Mouse (Mus musculus) forebrain, embryonic 13.5 days (tissue): ENCODE results near the gene Cradd. TPM values are rescaled to one million over a fixed set of nuclear protein-coding genes. Genes with fewer than 3 reads are reported as not detected.

Experiments
- ATAC-seq: fragments of 200-750 bp; cut with Nextera tagmentation; 2 replicates; pipeline ENCODE4 v1.8.0; 2017
- H3K27ac ChIP-seq: fragments of 300-500 bp; sonication (generic); 2 replicates; pipeline ENCODE4 v1.5.1; 2015; ENCODE audit warnings: inconsistent platforms, mild to moderate bottlenecking, moderate library complexity
- H3K27me3 ChIP-seq: fragments of 300-500 bp; sonication (generic); 2 replicates; pipeline ENCODE4 v1.6.1; 2015; ENCODE audit warnings: mild to moderate bottlenecking, inconsistent platforms
- H3K36me3 ChIP-seq: fragments of 300-500 bp; sonication (generic); 2 replicates; pipeline ENCODE4 v1.6.1; 2015; ENCODE audit warnings: mild to moderate bottlenecking, inconsistent platforms; ENCODE audit not compliant: poor library complexity, severe bottlenecking
- H3K4me1 ChIP-seq: fragments of 300-500 bp; sonication (generic); 2 replicates; pipeline ENCODE4 v1.6.1; 2015; ENCODE audit warnings: inconsistent platforms
- H3K4me2 ChIP-seq: fragments of 300-500 bp; sonication (generic); 2 replicates; pipeline ENCODE4 v1.6.1; 2015; ENCODE audit warnings: inconsistent platforms, mild to moderate bottlenecking, moderate library complexity
- H3K4me3 ChIP-seq: fragments of 300-500 bp; sonication (generic); 2 replicates; pipeline ENCODE4 v1.5.1; 2015; ENCODE audit warnings: mild to moderate bottlenecking, inconsistent platforms
- H3K9ac ChIP-seq: fragments of 300-500 bp; sonication (generic); 2 replicates; pipeline ENCODE4 v1.6.1; 2015; ENCODE audit warnings: mild to moderate bottlenecking, inconsistent platforms
- H3K9me3 ChIP-seq: fragments of 300-500 bp; sonication (generic); replicated peaks from 2 replicates; pipeline ENCODE4 v1.6.1; 2016; ENCODE audit warnings: inconsistent platforms
- WGBS: fragments of 180-500 bp; shearing (Covaris S2); methylation state at CpG from one replicate; pipeline ENCODE4 v1.1.7; 2015; 5-methylcytosine and 5-hydroxymethylcytosine counted together
- polyA plus RNA-seq: library from polyadenylated mRNA; unstranded; fragments of >200 nt; fragmentation: Nextera tagmentation; extraction: Ambion mirVana; gene quantifications from 2 replicates; pipeline ENCODE4 v1.2.1, GENCODE M21; 2015

The Cradd gene
- polyA plus RNA-seq, 1 experiment from 2014 or later: 11.3 TPM

DNA sequence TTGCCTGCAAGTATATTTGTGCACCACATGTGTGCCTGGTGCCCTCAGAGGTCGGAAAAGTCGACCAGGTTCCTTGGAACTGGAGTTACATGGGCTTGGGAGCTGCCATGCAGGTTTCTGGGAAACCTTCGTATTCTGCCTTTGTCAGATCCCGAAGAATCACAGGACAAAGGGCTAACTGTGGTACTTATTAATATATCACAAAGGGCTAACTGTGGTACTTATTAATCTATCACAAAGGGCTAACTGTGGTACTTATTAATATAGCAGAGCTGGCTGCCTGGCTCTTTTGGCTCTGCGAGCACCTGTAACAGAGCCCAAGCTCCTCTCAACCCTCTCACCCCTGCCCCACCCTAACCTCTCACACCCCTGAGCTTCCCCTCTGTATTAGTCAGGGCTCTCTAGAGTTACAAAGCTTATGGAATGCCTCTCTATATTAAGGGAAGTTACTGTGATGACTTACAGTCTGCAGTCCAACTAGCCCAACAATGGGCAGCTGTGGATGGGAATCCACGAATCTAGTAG is 42.4 kb downstream of the Cradd start:
- Histone ChIP-seq H3K4me1 (no peaks in the 10 kb centered on the region), H3K9ac (no peak overlapping the region), H3K9me3 (no peaks in the 10 kb centered on the region), H3K27me3 (no peaks in the 10 kb centered on the region), H3K4me2 (no peak overlapping the region), H3K4me3 (no peak overlapping the region), H3K27ac (no peak overlapping the region), H3K36me3 (no peaks in the 10 kb centered on the region)
- no peak for ATAC-seq
- WGBS: 82% methylated on average over 6 of the region's 6 CpGs

DNA sequence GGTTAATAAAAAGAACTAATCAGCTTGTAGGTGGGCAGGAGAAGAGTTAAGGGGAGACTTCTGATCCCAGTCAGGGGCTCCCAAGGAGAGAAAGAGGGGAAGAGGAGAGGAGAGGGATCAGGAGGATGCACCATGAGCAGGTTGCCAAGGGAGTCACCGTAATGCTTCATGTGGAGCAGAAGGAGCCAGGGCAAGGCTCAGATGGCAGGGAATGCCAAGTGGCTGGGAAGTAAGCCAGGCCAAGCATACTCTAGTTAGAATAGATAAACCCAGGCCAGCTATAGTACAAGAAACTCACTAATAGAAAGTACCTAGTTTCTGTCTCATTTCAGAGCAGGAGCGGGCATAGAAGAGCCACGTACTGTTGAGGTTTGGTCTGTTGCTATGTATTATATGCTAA is 43.6 kb downstream of the Cradd start:
- Histone ChIP-seq H3K4me1 (no peaks in the 10 kb centered on the region), H3K9me3 (no peaks in the 10 kb centered on the region), H3K9ac (no peak overlapping the region), H3K36me3 (no peaks in the 10 kb centered on the region), H3K4me2 (no peak overlapping the region), H3K27ac (no peak overlapping the region), H3K27me3 (no peaks in the 10 kb centered on the region), H3K4me3 (no peak overlapping the region)
- WGBS: 88% methylated on average over 3 of the region's 3 CpGs
- no peak for ATAC-seq

DNA sequence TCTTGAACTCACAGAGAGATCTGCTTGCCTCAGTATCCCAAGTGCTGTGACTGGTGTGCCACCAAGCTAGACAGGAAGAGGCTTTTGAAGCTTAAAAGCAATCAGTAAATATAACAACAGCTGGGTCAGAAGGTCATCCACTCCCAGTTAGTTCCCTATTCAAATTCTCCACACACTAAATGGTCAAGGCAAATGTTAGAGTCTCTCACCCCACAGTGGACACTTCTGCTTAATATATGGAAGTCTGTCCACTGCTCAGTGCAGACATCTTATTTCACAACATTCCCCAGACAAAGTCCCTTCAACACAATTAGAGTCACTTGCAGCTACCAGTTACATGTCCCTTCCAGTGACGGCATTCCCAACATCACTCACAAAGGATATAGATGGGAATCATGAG is 44.5 kb downstream of the Cradd start:
- no peak overlapping the region for H3K27ac ChIP-seq
- 97% methylated on average over 1 of the region's 1 CpGs for WGBS
- no peaks in the 10 kb centered on the region for H3K36me3 ChIP-seq
- no peak for ATAC-seq
- H3K9me3 ChIP-seq: no peaks in the 10 kb centered on the region
- H3K4me1 ChIP-seq: no peaks in the 10 kb centered on the region
- H3K4me2 ChIP-seq: no peak overlapping the region
- no peak overlapping the region for H3K9ac ChIP-seq
- H3K4me3 ChIP-seq: no peak overlapping the region
- H3K27me3 ChIP-seq: no peaks in the 10 kb centered on the region

DNA sequence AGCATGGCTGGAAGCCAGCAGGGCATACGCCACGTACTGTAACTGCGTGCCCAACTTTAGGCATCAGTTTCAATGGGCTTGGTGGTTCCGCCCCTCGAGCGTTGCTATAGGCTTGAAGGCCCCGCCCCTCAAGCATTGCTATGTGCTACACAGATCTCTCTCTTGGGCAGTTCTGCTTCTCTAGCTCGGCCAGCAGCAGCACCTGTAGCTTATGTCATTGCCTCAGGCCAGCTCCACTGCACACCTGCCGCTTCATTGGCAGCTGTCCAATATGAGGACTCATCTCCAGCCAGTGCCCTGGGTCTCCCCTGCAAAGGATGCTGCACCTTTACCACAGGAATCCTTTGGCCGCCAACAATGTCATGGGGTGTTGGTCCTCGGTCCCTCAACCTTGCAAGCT is 45.8 kb downstream of the Cradd start:
- WGBS: 89% methylated on average over 11 of the region's 11 CpGs
- no peak for ATAC-seq
- H3K4me3 ChIP-seq: no peak overlapping the region
- no peaks in the 10 kb centered on the region for H3K4me1 ChIP-seq
- H3K9me3 ChIP-seq: no peaks in the 10 kb centered on the region
- no peak overlapping the region for H3K4me2 ChIP-seq
- H3K36me3 ChIP-seq: no peaks in the 10 kb centered on the region
- H3K27ac ChIP-seq: no peak overlapping the region
- H3K9ac ChIP-seq: no peak overlapping the region
- no peaks in the 10 kb centered on the region for H3K27me3 ChIP-seq

DNA sequence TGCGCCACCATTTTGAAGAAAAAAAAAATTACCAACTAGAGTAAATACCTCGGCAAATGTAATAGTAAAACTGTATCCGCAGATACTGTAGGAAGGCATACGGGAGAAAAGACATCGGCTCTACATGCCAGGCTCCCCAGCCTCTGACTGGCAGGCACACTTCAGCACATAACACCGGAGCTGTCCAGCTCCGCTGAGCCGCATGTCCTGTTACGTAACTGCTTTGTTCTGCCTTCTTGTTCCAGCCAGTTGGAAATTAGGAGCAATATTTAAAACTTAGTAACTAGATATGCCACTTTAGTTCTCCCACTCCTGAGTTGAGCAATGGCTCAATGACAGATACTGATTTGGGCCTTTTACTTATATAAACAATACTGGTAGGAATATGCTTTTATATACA is 48.4 kb downstream of the Cradd start:
- no peak overlapping the region for H3K9ac ChIP-seq
- 95% methylated on average over 9 of the region's 9 CpGs for WGBS
- H3K9me3 ChIP-seq: no peaks in the 10 kb centered on the region

DNA sequence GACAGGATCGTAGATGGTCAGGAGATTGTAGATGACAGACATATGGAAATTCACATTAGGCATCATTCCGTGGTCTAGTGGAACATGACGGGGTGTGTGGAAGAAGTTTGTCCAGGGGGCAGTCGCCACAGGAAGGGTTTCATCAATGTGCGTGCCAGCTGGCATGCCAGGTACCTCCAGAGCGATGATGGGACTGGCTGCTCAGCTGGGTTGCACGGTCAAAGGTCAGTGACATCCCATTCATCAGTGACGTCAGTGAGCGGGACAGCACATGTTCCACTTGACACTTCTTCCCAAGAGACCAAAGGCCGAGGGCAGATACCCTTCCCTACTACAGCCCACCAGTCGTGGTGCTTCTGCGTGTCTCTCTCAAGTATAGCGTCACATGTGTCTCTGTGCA is 50.7 kb downstream of the Cradd start:
- Histone ChIP-seq H3K27me3 (no peaks in the 10 kb centered on the region), H3K9me3 (no peaks in the 10 kb centered on the region), H3K27ac (no peak overlapping the region), H3K9ac (no peak overlapping the region), H3K36me3 (peaks cover 3% of the 10 kb centered on the region; the same call in 1 of the 2 replicates), H3K4me2 (no peak overlapping the region), H3K4me3 (no peak overlapping the region), H3K4me1 (no peaks in the 10 kb centered on the region)
- ATAC-seq: no peak
- 95% methylated on average over 13 of the region's 13 CpGs for WGBS

More for the DNA sequence above, 48.4 kb downstream of the Cradd start:
- Histone ChIP-seq H3K27ac (no peak overlapping the region), H3K4me3 (no peak overlapping the region), H3K4me1 (no peaks in the 10 kb centered on the region), H3K4me2 (no peak overlapping the region), H3K36me3 (peaks cover 3% of the 10 kb centered on the region; the same call in 1 of the 2 replicates), H3K27me3 (no peaks in the 10 kb centered on the region)
- no peak for ATAC-seq

DNA sequence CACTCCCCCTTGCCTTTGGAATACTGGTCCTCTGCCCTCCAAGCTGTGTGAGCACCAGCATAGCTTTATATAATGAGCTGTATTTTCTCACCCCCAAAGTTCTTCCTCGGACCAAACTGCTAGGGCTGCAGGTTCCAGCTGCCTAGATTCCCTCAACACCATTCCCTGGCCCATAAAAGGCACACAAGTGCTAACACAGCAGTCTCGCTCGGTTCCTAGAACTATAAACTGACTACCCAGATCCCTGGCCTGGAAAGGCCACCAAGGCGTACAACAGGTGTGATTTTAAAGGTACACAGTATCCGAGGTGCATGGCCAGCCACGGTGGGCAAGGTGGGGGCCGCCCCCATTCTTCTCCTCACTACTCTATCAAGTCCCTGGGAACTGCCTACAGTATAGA is 54.8 kb downstream of the Cradd start:
- WGBS: 90% methylated on average over 7 of the region's 7 CpGs
- Histone ChIP-seq H3K27me3 (peaks cover 6% of the 10 kb centered on the region), H3K27ac (no peak overlapping the region), H3K36me3 (peaks cover 3% of the 10 kb centered on the region; the same call in 1 of the 2 replicates), H3K9ac (no peak overlapping the region), H3K4me2 (no peak overlapping the region), H3K9me3 (no peaks in the 10 kb centered on the region), H3K4me1 (peaks cover 28% of the 10 kb centered on the region), H3K4me3 (no peak overlapping the region)
- ATAC-seq: no peak

DNA sequence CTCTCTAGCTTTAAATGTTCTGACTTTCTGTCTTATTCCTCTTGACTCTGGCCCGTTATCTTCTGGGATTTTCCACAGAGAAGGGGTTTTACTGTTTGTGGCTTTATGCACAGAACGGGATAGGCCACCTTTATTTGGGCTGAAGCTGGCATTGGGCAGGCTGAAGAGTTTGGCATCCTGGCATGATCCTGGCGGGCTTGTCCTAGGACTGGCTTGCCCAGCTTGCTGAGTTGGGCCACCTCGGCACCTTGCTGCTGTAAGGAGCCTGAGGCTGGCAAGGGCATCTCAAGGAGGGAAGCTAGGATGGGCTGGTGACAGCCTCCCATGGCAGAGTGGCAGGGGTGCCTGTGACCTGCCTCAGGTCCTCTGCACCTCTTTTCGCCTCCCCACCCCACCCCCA is 55.6 kb downstream of the Cradd start:
- ATAC-seq: no peak
- no peaks in the 10 kb centered on the region for H3K9me3 ChIP-seq

DNA sequence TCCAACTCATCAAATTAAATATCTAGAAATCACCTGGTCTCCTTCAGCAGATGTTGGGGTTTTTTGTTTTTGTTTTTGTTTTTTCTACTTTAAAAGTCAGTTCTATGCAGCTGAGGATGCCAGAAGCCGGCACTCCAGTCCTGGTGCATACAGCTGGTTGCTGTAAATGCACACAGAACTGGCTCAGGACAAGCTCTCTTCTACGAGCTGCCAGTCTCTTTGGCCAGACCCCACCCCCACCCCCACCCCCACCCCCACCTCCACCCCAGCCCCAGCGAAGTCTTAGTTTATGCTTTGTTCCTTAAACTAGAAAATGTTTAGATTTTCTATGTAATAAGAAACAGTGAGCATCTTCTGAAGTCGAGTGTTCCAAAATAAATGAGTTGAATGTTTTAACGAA is 57.0 kb downstream of the Cradd start:
- Histone ChIP-seq H3K9ac (no peak overlapping the region), H3K27me3 (peaks cover 24% of the 10 kb centered on the region), H3K4me1 (peaks cover 35% of the 10 kb centered on the region), H3K9me3 (no peaks in the 10 kb centered on the region), H3K4me2 (no peak overlapping the region), H3K36me3 (peaks cover under 1% of the 10 kb centered on the region; the same call in 1 of the 2 replicates), H3K4me3 (no peak overlapping the region), H3K27ac (no peak overlapping the region)
- no peak for ATAC-seq
- 19% methylated on average over 5 of the region's 5 CpGs for WGBS

More for the DNA sequence above, 55.6 kb downstream of the Cradd start:
- peaks cover 13% of the 10 kb centered on the region for H3K27me3 ChIP-seq
- no peak overlapping the region for H3K27ac ChIP-seq
- H3K4me1 ChIP-seq: peaks cover 30% of the 10 kb centered on the region
- H3K4me2 ChIP-seq: no peak overlapping the region
- no peak overlapping the region for H3K9ac ChIP-seq
- no peak overlapping the region for H3K4me3 ChIP-seq
- WGBS: 87% methylated on average over 5 of the region's 5 CpGs
- H3K36me3 ChIP-seq: peaks cover 3% of the 10 kb centered on the region; the same call in 1 of the 2 replicates

DNA sequence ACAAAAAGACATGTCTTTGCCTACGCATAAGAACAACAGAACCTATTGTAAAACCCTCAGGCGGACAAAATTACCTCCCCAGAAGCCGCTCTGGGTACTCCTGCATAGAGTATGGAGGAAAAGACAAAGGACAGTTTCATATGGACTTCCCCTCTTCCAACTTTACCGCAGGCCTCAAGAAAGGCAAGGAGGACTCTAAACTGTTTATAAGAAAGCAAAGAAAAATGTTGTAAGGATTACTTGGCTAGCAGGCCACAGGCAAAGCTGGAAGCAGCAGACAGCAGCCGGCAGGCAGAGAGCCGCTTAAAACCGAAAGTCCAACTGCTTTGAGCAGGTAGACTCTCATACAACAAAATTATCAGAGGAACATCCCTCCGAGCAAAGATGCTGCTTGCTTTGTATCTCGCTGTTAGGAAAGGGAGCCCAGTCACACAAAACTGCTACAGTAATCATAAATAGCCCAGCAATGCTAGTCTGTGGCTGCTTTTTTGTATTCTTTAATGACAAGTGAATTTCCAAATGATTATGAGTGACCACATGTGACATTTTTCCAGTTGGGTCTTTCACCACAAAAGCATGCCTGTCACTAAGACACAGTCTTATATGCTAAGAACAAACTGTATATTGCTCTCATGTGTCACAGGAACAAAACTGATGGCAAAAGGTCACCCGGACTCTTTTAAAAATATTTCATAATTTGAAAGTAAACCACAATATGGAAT is 57.7 kb downstream of the Cradd start:
- H3K9me3 ChIP-seq: no peaks in the 10 kb centered on the region
- H3K27ac ChIP-seq: no peak overlapping the region
- H3K4me1 ChIP-seq: peaks cover 35% of the 10 kb centered on the region
- no peak for ATAC-seq
- no peaks in the 10 kb centered on the region for H3K36me3 ChIP-seq
- H3K9ac ChIP-seq: 0 out of 2 replicates have a peak overlapping the region, but pooled peaks have one; percentile 0
- WGBS: 30% methylated on average over 10 of the region's 10 CpGs
- peak overlapping the region; percentile 76 for H3K4me2 ChIP-seq
- H3K27me3 ChIP-seq: peaks cover 24% of the 10 kb centered on the region
- H3K4me3 ChIP-seq: no peak overlapping the region

DNA sequence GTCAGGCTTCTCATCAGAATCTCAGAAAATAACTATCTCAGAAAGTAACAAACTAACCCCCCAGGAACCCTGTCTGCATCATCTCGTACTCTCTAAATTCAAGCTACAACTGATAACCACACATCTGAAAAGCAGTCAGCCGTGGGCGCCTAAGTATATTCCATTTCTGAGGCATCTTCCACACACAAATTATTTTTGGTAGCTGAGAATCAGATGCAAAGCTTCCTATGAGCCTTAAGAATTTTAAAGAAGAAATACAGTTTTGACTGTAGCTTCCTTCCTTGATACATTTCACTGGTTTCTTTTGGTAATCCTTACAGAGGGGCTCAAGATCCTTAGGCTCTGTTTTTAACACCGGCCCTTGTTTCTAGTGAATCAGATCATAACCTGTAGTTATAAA is 58.4 kb downstream of the Cradd start:
- Histone ChIP-seq H3K4me3 (no peak overlapping the region), H3K27ac (no peak overlapping the region), H3K27me3 (peaks cover 24% of the 10 kb centered on the region), H3K9me3 (no peaks in the 10 kb centered on the region), H3K4me1 (peaks cover 35% of the 10 kb centered on the region), H3K36me3 (no peaks in the 10 kb centered on the region), H3K9ac (0 out of 2 replicates have a peak overlapping the region, but pooled peaks have one; percentile 0), H3K4me2 (peak overlapping the region; percentile 76)
- WGBS: 47% methylated on average over 4 of the region's 4 CpGs
- ATAC-seq: no peak

DNA sequence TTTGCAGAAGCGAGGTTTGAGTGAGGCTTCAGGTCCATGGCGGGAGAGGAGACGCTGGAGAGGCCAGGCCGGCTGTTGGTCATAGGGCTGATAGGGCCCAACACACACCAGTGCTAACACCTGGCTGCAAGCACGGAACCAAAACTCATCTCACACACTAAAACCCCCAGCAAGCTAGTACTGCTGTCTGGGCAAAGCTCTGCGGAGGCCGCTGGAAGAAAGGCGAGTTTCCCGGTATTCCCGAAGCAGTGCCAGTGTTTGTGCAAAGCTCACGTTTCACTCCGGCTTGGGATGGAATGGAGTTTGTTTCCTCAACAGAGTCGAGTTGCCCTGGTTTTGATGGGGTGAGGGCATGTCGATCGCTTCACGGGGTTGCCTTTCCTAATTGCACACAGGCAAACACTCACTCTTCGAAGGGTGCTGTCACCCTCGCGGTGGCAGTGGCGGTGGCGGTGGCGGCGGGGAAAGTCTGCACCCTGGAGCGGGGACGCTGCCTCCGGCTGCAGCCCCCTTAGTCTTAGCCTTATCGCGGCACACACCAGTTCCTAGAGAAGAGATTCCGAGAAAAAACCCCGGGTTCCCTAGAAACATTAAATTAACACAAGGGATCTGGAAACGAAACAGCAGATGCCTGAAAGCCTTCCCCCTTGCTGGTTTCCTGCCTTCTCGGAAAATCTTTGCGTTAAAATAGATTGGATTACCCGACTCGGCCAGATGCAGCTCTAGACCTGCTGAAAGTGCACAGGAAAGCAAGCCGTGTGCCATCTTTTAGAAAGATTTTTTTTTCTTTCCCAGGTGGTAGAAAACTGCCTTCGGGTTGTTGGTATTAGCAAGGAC is 59.2 kb downstream of the Cradd start:
- no peak overlapping the region for H3K27ac ChIP-seq
- peaks cover 35% of the 10 kb centered on the region for H3K4me1 ChIP-seq
- peak overlapping the region; percentile 76 for H3K4me2 ChIP-seq
- H3K36me3 ChIP-seq: no peaks in the 10 kb centered on the region
- H3K9ac ChIP-seq: peak overlapping the region; percentile 65
- H3K9me3 ChIP-seq: no peaks in the 10 kb centered on the region
- WGBS: 5% methylated on average over 37 of the region's 37 CpGs
- H3K27me3 ChIP-seq: peaks cover 24% of the 10 kb centered on the region
- H3K4me3 ChIP-seq: peak overlapping the region; percentile 38
- peak; percentile 46 for ATAC-seq
